Mouse (Mus musculus) naive thymus-derived CD4-positive, alpha-beta T cell, adult 2 months (primary cell): ENCODE measurements around the gene Hoxd3.
A peak's percentile ranks its signal among the peaks of the same experiment; 100 is the strongest.

Source experiments
- DNase-seq: peaks from one replicate; pipeline ENCODE4 v3.0.0-alpha.2; 2011; ENCODE audit warnings: low read depth

Gene Hoxd3

GRCm38 (mm10) chr2:74746298-74746921 is 34.7 kb downstream of the Hoxd3 start:
- DNase-seq, result no peak

GRCm38 (mm10) chr2:74747006-74747405 is 35.3 kb downstream of the Hoxd3 start:
- DNase-seq, result no peak

- DNase-seq, result no peak
These were observed 36.0 kb downstream of the Hoxd3 start for GRCm38 (mm10) chr2:74747661-74748141.

- DNase-seq, result no peak
These were observed 36.8 kb downstream of the Hoxd3 start for GRCm38 (mm10) chr2:74748436-74748995.

GRCm38 (mm10) chr2:74749337-74750121 is 37.8 kb downstream of the Hoxd3 start:
- peak; percentile 69 for DNase-seq

- no peak for DNase-seq
These were observed 39.1 kb downstream of the Hoxd3 start for GRCm38 (mm10) chr2:74750731-74751250.

- no peak for DNase-seq
These were observed 40.1 kb downstream of the Hoxd3 start for GRCm38 (mm10) chr2:74751861-74752260.

GRCm38 (mm10) chr2:74752431-74753174 is 40.9 kb downstream of the Hoxd3 start:
- no peak for DNase-seq

GRCm38 (mm10) chr2:74753175-74753523 is 41.4 kb downstream of the Hoxd3 start:
- DNase-seq, result no peak

- no peak for DNase-seq
These were observed 42.0 kb downstream of the Hoxd3 start for GRCm38 (mm10) chr2:74753711-74754110.

- no peak for DNase-seq
These were observed 48.4 kb downstream of the Hoxd3 start for GRCm38 (mm10) chr2:74760146-74760545.

GRCm38 (mm10) chr2:74761941-74762340 is 50.2 kb downstream of the Hoxd3 start:
- DNase-seq, result no peak

- no peak for DNase-seq
These were observed 51.0 kb downstream of the Hoxd3 start, which contains the start of gene Hoxd1 for GRCm38 (mm10) chr2:74762522-74763244. Gene Hoxd1 (plus strand): TSS chr2:74762980.

GRCm38 (mm10) chr2:74763245-74763735 is 51.6 kb downstream of the Hoxd3 start:
- DNase-seq, result no peak

- DNase-seq, result no peak
These were observed 52.2 kb downstream of the Hoxd3 start for GRCm38 (mm10) chr2:74763976-74764375.

- DNase-seq, result no peak
These were observed 62.6 kb downstream of the Hoxd3 start for GRCm38 (mm10) chr2:74774359-74774758.

GRCm38 (mm10) chr2:74777536-74778275 is 66.0 kb downstream of the Hoxd3 start:
- DNase-seq, result no peak

- no peak for DNase-seq
These were observed 69.7 kb downstream of the Hoxd3 start for GRCm38 (mm10) chr2:74781386-74781785.

- no peak for DNase-seq
These were observed 83.8 kb downstream of the Hoxd3 start for GRCm38 (mm10) chr2:74795531-74795930.
